Mouse (Mus musculus) cerebellum, adult 8-10 months (tissue): Measurements from ENCODE around the gene Zfp652.
A peak's percentile ranks its signal among the peaks of the same experiment; 100 is the strongest.
"Not testable (repeated sequence)": the region's sequence is repeated elsewhere in the genome, so short reads cannot be mapped to it uniquely, and the experiment has no call there.

ENCODE experiments used
- DNase-seq: peaks from one replicate; pipeline ENCODE4 v3.0.0; 2022

The Zfp652 gene

DNA sequence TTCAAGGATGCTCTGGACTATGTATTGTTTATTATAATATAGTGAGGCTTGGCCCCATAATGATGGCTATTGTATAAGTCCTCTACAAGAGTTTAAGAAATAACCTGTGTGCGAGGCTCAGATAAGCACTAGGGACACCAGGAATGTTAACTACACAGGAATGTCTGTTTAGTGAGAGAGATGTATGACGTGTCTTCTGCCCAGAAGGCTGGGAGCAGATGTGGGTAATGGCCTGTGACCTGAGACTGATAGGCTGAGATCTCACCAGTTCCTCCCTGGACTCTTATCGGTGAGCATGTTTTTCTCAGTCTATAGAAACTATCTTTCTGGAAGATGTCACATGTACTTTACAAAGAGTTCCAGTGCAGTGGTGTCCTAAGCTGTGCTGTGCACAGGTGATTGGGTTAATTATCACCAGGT, 147.6 kb downstream of the Zfp652 start:
- no peak for DNase-seq

DNA sequence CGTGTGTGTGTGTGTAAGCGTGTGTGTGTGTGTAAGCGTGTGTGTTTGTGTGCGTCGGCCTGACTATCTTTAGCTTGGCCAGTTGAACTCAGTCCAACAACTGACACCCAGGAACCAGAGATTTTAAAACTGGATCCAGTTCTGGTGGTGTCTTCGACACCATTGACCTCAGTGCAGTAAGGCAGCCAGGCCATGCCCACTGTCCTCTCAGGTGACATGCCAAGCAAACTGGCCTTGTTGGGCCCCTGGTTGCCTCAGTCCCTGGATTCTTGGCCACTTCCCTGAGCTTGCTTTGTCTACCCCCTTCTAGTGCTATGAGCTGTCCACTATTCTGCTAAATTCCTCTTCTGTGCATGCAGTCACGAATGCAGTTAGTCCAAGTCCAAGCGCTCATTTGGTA, 148.9 kb downstream of the Zfp652 start:
- DNase-seq = no peak

DNA sequence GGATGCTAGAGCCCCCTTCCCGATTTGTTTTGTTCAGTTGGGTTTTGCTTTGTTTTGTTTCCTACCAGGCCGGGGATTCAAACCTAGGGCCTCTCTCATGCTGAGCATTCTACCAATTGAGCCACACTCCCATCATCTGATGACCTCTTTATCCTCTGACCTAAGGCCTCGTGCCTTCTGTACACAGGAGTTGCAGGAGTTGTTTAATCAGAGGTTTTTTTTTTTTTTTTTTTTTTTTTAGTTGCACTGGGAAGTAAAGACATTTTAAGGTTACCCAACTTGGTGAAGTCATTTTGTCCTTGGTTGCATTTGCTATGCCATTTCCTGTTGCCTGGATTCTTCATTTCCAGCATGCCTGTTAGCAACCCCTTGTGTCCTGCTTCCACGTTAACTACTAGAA, 157.0 kb downstream of the Zfp652 start:
- DNase-seq = no peak

DNA sequence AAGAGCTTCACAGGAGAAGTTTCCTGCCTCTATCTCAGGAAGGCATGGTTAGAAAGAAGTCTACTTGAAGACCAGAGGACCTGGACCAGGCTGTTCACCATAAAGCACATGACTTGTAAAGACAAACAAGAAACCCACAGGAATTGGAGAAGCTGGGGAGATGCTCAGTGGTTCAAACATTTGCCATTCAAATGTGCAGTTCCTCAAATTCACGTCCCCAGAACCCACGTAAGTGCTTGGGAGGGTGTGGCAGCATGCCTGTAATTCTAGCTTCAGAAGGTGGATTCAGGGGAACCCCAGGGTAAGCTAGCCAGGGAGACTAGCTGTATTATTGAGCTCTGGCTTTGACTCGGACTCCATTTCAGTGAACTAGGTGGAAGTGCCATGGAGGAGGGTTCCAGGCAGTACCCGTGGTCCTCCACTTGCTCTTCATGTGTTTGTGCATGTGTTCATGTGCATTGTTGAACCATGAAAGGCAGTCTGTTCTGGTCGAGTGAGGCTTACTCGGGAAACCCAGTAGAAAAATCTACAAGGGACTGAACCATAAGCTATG, 157.5 kb downstream of the Zfp652 start:
- DNase-seq = no peak

DNA sequence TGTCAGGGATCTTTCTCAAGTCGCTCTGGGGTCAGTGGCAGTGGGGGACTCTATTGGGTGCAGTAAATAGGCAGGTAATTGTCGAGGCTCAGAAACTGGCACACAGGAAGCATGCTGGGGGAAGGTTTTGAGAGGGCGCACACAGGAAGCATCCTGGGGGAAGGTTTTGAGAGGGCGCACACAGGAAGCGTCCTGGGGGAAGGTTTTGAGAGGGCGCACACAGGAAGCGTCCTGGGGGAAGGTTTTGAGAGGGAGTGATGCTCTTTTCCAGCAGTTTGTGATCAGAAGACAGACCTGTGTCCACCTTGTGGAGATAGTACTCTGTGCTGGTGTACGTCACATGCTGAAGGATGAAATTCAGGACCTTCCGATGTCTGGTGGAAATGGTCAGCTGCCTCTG, 163.3 kb downstream of the Zfp652 start:
- DNase-seq = no peak

DNA sequence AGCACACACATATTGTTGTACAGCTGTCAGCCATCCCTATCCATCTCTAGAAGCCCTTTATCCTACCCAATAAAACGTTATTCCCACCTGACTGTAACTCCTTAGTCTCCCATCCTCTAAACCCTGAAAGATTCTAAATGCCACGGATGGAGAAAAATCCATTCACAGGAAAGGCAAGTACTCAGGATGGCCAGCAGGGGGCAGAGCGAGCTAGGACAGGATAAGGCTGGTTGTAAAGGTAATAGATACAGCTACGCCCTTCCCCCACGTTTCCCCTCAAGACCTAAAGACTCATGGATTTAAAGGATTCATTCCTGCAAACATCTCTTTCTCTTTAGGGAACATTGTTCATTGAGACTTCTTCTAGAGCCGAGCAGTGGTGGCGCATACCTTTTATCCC, 163.8 kb downstream of the Zfp652 start:
- DNase-seq = peak; percentile 33

DNA sequence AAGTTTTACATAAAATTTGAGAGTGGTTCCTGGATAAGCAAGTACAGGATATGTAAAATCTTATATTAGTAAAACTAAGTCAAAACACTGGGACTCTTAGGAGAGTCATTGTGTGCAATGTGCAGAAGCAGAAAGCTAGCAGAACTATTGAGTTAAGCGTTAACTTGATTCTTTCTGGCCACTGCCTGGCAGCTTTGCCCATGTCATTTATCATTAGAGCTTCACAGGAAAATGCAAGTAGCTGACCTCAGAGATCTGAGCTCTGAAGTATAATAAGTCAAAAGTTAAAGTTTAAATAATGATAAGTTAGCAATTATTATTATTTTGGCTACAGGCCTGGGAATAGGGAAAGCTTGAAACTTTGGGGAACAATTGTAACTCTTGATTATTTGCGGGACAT, 167.4 kb downstream of the Zfp652 start:
- not testable (repeated sequence) for DNase-seq
